Mouse (Mus musculus): ENCODE data around the gene Csrp3. TPM values are rescaled to one million over a fixed set of nuclear protein-coding genes. Genes with fewer than 3 reads are reported as not detected.

The Csrp3 gene
- polyA plus RNA-seq, 1 experiment = 20.4 TPM

- TF ChIP-seq CTCF (IDR thresholded peaks at IDR 0.05; ENCODE audit: borderline replicate concordance, control insufficient read depth, extremely low read depth, insufficient read depth, low read length, poor library complexity) (no peak), POLR2A (IDR thresholded peaks at IDR 0.05; ENCODE audit: control insufficient read depth, extremely low read depth, insufficient read depth, low read length, poor library complexity) (no peak)
- no peak overlapping the region for H3K4me3 ChIP-seq (ENCODE audit: control insufficient read depth, insufficient read depth, low read length)
- no peak for DNase-seq
Measured at GRCm38 (mm10) chr7:48846755-48847154, 1.1 kb downstream of the Csrp3 start.

GRCm38 (mm10) chr7:48845213-48845973, 2.4 kb downstream of the Csrp3 start:
- WGBS = 91% methylated on average over 12 of the region's 12 CpGs
- Histone ChIP-seq H3K27me3 (ENCODE audit: control insufficient read depth, insufficient read depth, low read length) (no peaks in the 10 kb centered on the region), H3K4me3 (ENCODE audit: control insufficient read depth, insufficient read depth, low read length) (no peak overlapping the region), H3K36me3 (ENCODE audit: control insufficient read depth, insufficient read depth, low read length) (no peaks in the 10 kb centered on the region), H3K4me1 (replicated peaks; ENCODE audit: control insufficient read depth, insufficient read depth, low read length) (no peaks in the 10 kb centered on the region), H3K27ac (ENCODE audit: control insufficient read depth, insufficient read depth, low read length) (no peak overlapping the region)
- TF ChIP-seq CTCF (IDR thresholded peaks at IDR 0.05; ENCODE audit: borderline replicate concordance, control insufficient read depth, extremely low read depth, insufficient read depth, low read length, poor library complexity) (no peak), POLR2A (IDR thresholded peaks at IDR 0.05; ENCODE audit: control insufficient read depth, extremely low read depth, insufficient read depth, low read length, poor library complexity) (no peak)
- DNase-seq = no peak

More at GRCm38 (mm10) chr7:48846755-48847154, 1.1 kb downstream of the Csrp3 start:
- Histone ChIP-seq H3K27ac (ENCODE audit: control insufficient read depth, insufficient read depth, low read length) (no peak overlapping the region), H3K27me3 (ENCODE audit: control insufficient read depth, insufficient read depth, low read length) (no peaks in the 10 kb centered on the region), H3K4me1 (replicated peaks; ENCODE audit: control insufficient read depth, insufficient read depth, low read length) (no peaks in the 10 kb centered on the region), H3K36me3 (ENCODE audit: control insufficient read depth, insufficient read depth, low read length) (no peaks in the 10 kb centered on the region)
- whole genome bisulfite sequencing = 84% methylated on average over 6 of the region's 6 CpGs

- Histone ChIP-seq H3K4me1 (replicated peaks; ENCODE audit: control insufficient read depth, insufficient read depth, low read length) (no peaks in the 10 kb centered on the region), H3K36me3 (ENCODE audit: control insufficient read depth, insufficient read depth, low read length) (no peaks in the 10 kb centered on the region), H3K27me3 (ENCODE audit: control insufficient read depth, insufficient read depth, low read length) (no peaks in the 10 kb centered on the region), H3K27ac (ENCODE audit: control insufficient read depth, insufficient read depth, low read length) (no peak overlapping the region), H3K4me3 (ENCODE audit: control insufficient read depth, insufficient read depth, low read length) (no peak overlapping the region)
- WGBS = 97% methylated on average over 5 of the region's 5 CpGs
- TF ChIP-seq CTCF (IDR thresholded peaks at IDR 0.05; ENCODE audit: borderline replicate concordance, control insufficient read depth, extremely low read depth, insufficient read depth, low read length, poor library complexity) = no peak
- DNase-seq = no peak
Measured at GRCm38 (mm10) chr7:48843541-48843940, 4.3 kb downstream of the Csrp3 start.

- Histone ChIP-seq H3K4me1 (replicated peaks; ENCODE audit: control insufficient read depth, insufficient read depth, low read length) (no peaks in the 10 kb centered on the region), H3K27me3 (ENCODE audit: control insufficient read depth, insufficient read depth, low read length) (no peaks in the 10 kb centered on the region), H3K27ac (ENCODE audit: control insufficient read depth, insufficient read depth, low read length) (no peak overlapping the region), H3K36me3 (ENCODE audit: control insufficient read depth, insufficient read depth, low read length) (no peaks in the 10 kb centered on the region), H3K4me3 (ENCODE audit: control insufficient read depth, insufficient read depth, low read length) (no peak overlapping the region)
- DNase-seq = no peak
- WGBS = 87% methylated on average over 3 of the region's 3 CpGs
- TF ChIP-seq POLR2A (IDR thresholded peaks at IDR 0.05; ENCODE audit: control insufficient read depth, extremely low read depth, insufficient read depth, low read length, poor library complexity) (no peak), CTCF (IDR thresholded peaks at IDR 0.05; ENCODE audit: borderline replicate concordance, control insufficient read depth, extremely low read depth, insufficient read depth, low read length, poor library complexity) (no peak)
Measured at GRCm38 (mm10) chr7:48842353-48842752, 5.5 kb downstream of the Csrp3 start.

- no peak for TF ChIP-seq POLR2A (IDR thresholded peaks at IDR 0.05; ENCODE audit: control insufficient read depth, extremely low read depth, insufficient read depth, low read length, poor library complexity)
- no peak for TF ChIP-seq CTCF (IDR thresholded peaks at IDR 0.05; ENCODE audit: borderline replicate concordance, control insufficient read depth, extremely low read depth, insufficient read depth, low read length, poor library complexity)
- no peak for DNase-seq
- Histone ChIP-seq H3K27ac (ENCODE audit: control insufficient read depth, insufficient read depth, low read length) (no peak overlapping the region), H3K27me3 (ENCODE audit: control insufficient read depth, insufficient read depth, low read length) (no peaks in the 10 kb centered on the region), H3K4me3 (ENCODE audit: control insufficient read depth, insufficient read depth, low read length) (no peak overlapping the region), H3K36me3 (ENCODE audit: control insufficient read depth, insufficient read depth, low read length) (no peaks in the 10 kb centered on the region), H3K4me1 (replicated peaks; ENCODE audit: control insufficient read depth, insufficient read depth, low read length) (no peaks in the 10 kb centered on the region)
- 86% methylated on average over 4 of the region's 4 CpGs for whole genome bisulfite sequencing
Measured at GRCm38 (mm10) chr7:48841538-48841937, 6.3 kb downstream of the Csrp3 start.

- no peaks in the 10 kb centered on the region for H3K27me3 ChIP-seq (ENCODE audit: control insufficient read depth, insufficient read depth, low read length)
- no peaks in the 10 kb centered on the region for H3K36me3 ChIP-seq (ENCODE audit: control insufficient read depth, insufficient read depth, low read length)
- no peak for DNase-seq
- no peak overlapping the region for H3K4me3 ChIP-seq (ENCODE audit: control insufficient read depth, insufficient read depth, low read length)
- no peaks in the 10 kb centered on the region for H3K4me1 ChIP-seq (replicated peaks; ENCODE audit: control insufficient read depth, insufficient read depth, low read length)
- WGBS = 92% methylated on average over 2 of the region's 2 CpGs
- TF ChIP-seq CTCF (IDR thresholded peaks at IDR 0.05; ENCODE audit: borderline replicate concordance, control insufficient read depth, extremely low read depth, insufficient read depth, low read length, poor library complexity) (no peak), POLR2A (IDR thresholded peaks at IDR 0.05; ENCODE audit: control insufficient read depth, extremely low read depth, insufficient read depth, low read length, poor library complexity) (no peak)
- H3K27ac ChIP-seq (ENCODE audit: control insufficient read depth, insufficient read depth, low read length) = no peak overlapping the region
Measured at GRCm38 (mm10) chr7:48840545-48840944, 7.3 kb downstream of the Csrp3 start.

- 65% methylated on average over 2 of the region's 2 CpGs for WGBS
Measured at GRCm38 (mm10) chr7:48838434-48838833, 9.4 kb downstream of the Csrp3 start.

More at GRCm38 (mm10) chr7:48838434-48838833, 9.4 kb downstream of the Csrp3 start:
- Histone ChIP-seq H3K4me3 (ENCODE audit: control insufficient read depth, insufficient read depth, low read length) (no peak overlapping the region), H3K4me1 (replicated peaks; ENCODE audit: control insufficient read depth, insufficient read depth, low read length) (no peaks in the 10 kb centered on the region), H3K36me3 (ENCODE audit: control insufficient read depth, insufficient read depth, low read length) (no peaks in the 10 kb centered on the region), H3K27ac (ENCODE audit: control insufficient read depth, insufficient read depth, low read length) (no peak overlapping the region), H3K27me3 (ENCODE audit: control insufficient read depth, insufficient read depth, low read length) (no peaks in the 10 kb centered on the region)
- peak; percentile 6 for DNase-seq
- TF ChIP-seq POLR2A (IDR thresholded peaks at IDR 0.05; ENCODE audit: control insufficient read depth, extremely low read depth, insufficient read depth, low read length, poor library complexity) (no peak), CTCF (IDR thresholded peaks at IDR 0.05; ENCODE audit: borderline replicate concordance, control insufficient read depth, extremely low read depth, insufficient read depth, low read length, poor library complexity) (no peak)
